Mouse (Mus musculus) fat pad, adult 2 months (tissue): ENCODE results near the gene Sf3b1.
"Not testable (repeated sequence)": the region's sequence is repeated elsewhere in the genome, so short reads cannot be mapped to it uniquely, and the experiment has no call there.

Source experiments
- DNase-seq: peaks from one replicate; pipeline ENCODE4 v3.0.0-alpha.2; 2011; ENCODE audit warnings: low read depth, low spot score; ENCODE audit errors: extremely low read depth

The Sf3b1 gene

DNA sequence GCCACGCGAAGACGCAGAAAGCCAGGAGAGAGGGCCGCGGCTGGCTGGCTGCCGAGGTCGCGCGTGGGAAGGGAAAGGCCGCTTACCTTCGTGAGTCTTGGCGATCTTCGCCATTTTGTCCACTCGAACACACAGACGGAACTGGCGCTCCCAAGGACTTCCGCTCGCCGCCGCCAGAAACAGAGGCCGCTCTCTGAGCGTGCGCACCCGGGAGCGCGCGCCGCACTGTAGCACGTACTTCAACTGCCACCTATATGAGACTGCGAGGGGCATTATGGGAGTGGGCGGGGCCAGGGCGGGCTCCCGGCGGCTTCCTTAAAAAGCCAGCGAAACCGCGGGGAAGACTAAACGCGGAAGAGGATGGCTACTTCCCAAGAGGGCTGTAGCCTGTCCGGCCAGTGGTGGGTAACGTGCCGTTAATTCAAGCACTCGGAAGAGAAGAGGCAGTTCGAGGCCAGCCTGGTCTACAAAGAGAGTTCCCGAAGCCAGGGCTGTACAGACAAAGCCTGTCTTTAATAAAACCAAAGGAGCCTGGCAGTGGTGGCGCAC is at the start of gene Sf3b1:
Sf3b1 (minus strand) TSS at position 229 of the 549 bp plus-strand sequence.
- peak; percentile 55 for DNase-seq

- no peak for DNase-seq
These were observed 49.1 kb upstream of the Sf3b1 start for GRCm38 (mm10) chr1:55076395-55076743.

- DNase-seq, result no peak
These were observed 48.5 kb upstream of the Sf3b1 start for GRCm38 (mm10) chr1:55075652-55076394.

- no peak for DNase-seq
These were observed 47.5 kb upstream of the Sf3b1 start for GRCm38 (mm10) chr1:55074757-55075156.

DNA sequence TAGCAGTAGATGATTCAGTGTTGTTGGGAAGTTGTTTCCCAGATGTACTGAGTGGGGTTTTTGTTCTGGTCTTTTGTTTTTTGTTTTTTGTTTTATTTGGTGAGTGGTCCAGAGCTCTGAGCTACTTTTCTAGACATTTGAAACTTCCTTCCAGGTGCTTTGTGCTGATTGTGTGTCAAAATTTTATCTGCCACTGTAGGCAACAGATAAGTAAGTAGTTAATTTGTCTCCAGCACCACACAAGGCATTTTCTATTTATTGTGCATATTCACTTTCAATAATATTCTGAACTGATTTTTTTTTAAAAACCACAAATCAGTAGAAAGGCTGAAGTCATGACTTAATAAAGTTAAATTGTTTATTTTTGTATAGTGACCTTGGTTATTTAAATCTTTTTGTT is 45.0 kb upstream of the Sf3b1 start:
- not testable (repeated sequence) for DNase-seq

GRCm38 (mm10) chr1:55061772-55062171 is 34.5 kb upstream of the Sf3b1 start:
- no peak for DNase-seq

DNA sequence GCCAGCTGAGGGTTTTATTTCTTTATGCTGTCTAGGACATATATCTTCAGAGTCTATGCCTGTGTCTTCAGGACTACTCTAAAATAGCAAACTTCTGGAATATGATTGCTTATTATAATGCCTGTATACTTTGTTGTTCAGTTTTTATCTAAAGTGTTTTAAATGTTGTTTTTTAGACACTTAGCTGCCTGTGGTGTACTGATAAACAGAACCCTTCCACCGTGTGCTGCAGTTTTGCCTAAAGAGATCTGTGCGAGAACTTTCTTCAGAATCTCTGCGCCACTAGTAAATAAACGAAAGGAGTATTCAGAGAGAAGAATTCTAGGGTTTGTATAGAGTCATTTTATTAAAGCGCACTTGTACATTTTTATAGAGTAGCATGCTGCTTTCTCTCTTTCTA is 33.8 kb upstream of the Sf3b1 start:
- no peak for DNase-seq

DNA sequence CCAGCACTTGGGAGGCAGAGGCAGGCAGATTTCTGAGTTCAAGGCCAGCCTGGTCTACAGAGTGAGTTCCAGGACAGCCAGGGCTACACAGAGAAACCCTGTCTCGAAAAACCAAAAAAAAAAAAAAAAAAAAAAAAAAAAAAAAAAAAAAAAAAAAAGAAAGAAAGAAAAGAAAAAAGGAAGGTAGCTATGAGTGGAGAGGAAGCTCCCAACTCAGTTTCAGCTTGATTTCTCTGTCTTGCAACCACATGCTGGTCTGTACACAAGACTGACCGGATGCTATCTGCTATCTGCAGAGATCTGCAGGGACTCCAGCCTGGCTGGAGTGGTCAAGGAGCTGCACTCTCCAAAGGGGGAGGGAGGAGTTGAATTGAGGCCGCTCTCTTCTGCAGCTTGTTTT is 31.1 kb upstream of the Sf3b1 start:
- DNase-seq, result not testable (repeated sequence)

DNA sequence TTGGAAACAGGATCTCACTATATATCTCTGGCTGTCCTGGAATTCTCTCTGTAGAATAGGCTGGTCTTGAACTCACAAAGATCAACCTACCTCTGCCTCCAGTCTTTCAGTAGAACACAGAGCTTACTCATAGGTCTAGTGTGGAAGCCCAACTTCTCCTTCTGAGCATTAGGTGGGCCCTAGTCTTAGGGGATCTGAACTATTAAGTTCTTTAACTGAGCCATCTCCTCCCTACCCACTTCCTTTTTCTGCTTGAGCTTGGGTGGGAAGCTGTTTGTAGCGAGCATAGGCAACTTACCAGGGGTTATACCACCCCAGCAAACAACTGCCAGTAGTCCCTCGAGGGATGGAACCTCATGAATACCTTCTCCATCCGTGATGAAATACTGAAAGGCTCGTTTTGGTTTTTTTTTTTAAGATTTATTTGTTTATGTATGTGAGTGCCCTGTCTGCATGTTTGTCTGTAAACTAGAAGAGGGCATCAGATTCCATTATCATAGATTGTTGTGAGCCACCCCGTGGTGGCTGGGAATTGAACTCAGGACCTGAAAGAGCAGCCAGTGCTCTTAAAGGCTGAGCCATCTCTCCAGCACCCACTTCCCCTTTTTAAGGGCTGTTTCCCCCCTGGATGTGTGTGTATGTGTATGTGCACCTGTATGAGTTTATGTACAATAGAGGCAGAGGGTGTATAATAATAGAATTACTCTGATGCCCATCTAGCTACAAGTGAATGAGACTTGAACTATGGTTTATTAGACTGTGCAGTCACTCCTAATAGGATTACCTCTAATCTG is 28.2 kb upstream of the Sf3b1 start:
- DNase-seq, result no peak

DNA sequence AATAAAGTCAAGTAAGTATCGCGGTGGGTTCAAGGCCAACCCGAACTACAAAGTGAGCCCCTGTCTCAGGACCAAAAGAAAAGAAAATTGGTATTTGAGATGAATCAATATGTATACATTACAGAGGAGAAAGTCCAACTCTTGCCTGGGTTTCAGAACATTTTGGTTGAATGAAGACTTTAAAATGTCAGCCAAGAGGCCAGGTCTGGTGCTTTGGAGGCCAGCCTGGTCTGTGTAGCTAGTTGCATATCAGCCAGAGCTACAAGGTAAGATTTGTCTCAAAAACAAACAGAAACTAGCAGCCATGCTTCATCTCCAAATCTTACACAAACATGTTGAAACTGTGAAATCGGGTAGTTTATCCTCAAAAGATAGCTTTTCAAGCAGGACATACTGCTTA is 26.3 kb upstream of the Sf3b1 start:
- no peak for DNase-seq

DNA sequence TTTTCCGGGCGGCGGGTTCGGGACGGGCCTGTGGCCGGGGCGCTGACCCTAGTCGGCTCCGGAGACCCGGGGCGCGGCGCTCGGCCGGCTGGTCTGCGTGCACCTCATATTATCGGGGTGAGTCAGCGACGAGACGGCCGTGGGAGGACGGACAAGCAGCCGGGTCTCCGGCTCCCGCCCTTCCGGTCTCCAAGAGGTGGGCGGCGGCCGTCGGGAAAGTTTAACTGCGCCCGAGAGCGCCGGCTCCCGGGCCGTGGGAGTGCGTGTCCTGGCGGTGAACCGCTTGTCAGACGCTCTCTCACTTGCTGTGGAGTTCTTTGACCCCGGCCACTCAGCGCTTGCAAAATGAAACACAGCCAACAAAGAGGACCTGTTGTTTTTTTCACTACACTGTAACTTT is 25.7 kb upstream of the Sf3b1 start:
- DNase-seq, result no peak

DNA sequence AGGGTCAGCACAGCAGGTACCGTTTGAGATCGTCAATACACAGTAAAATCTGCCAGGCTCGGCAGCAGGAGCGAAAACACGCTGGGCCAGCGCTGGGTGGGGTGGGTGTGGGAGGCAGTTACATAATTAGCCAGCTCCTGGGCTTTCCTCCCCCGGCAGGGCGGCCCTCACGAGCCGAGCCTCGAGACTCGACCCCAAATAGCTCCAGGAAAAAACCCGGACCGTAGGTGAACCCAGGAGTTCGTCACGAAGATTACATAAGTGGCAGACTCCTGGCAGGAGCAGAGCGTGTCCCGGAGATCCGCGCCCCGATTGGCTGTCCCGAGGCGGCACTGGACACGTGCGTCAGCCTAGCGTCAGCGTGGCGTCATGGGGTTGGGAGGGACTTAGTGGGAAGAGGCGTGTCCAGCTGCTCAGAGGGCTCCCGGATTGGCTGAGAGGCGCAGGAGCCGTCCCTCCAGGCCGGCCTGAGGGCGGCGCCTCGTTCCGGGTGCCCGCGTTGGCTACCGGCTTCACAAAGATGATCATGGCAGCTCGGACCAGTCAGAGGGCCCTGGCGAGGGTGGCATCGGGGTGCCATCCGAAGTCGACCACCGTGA is 25.2 kb upstream of the Sf3b1 start, which contains the start of gene Coq10b:
Coq10b (plus strand) TSS at position 416 of the 599 bp plus-strand sequence.
- peak; percentile 76 for DNase-seq

GRCm38 (mm10) chr1:55051671-55052070 is 24.4 kb upstream of the Sf3b1 start:
- DNase-seq, result no peak

- DNase-seq, result peak; percentile 80
These were observed 21.7 kb upstream of the Sf3b1 start for GRCm38 (mm10) chr1:55048841-55049587.

DNA sequence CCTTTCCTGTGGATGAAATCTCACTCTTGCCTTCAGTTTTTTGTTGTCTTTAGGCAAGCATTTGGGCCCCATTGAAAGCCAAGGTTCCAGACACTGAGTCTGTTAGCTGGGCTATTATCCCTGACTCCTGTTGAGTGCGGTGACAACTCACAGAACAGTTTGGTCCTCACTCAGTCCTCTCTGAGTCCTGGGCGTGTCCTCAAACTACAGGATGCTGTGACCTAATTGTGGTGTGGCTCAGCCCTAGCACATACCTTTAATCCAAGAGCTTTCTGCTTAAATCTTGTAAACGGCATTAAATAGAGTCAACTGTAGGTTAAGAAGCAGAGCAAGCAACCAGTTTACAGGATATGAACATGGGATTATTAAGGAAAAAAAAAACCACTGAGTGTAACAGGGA is 15.9 kb upstream of the Sf3b1 start:
- DNase-seq, result no peak

GRCm38 (mm10) chr1:55042246-55042645 is 15.0 kb upstream of the Sf3b1 start:
- DNase-seq, result no peak

DNA sequence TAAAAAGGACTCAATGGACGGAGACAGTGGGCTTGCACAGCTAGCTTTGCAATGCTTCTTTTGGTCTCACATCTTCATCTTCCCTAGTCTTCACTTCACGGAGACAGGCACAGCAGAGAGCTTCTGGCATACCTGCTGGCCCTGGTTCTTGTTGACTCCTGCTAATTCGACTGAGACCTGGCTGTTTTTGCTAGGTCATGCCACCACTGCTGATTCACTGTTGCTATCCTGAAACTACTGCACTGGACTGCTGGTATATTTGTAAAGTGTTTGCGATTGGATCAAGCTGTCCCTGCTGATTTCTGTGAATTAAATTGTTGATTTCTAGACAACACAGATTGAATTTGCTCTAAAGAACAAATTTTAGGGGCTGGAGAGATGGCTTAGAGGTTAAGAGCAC is 14.4 kb upstream of the Sf3b1 start:
- no peak for DNase-seq

GRCm38 (mm10) chr1:55039944-55040343 is 12.7 kb upstream of the Sf3b1 start:
- no peak for DNase-seq

- DNase-seq, result no peak
These were observed 3.9 kb upstream of the Sf3b1 start for GRCm38 (mm10) chr1:55031026-55031779.

- DNase-seq, result no peak
These were observed 2.2 kb upstream of the Sf3b1 start for GRCm38 (mm10) chr1:55029446-55029845.
